Mouse (Mus musculus): ENCODE measurements around the gene Wdr27.
A peak's percentile ranks its signal among the peaks of the same experiment; 100 is the strongest.

Wdr27 gene

DNA sequence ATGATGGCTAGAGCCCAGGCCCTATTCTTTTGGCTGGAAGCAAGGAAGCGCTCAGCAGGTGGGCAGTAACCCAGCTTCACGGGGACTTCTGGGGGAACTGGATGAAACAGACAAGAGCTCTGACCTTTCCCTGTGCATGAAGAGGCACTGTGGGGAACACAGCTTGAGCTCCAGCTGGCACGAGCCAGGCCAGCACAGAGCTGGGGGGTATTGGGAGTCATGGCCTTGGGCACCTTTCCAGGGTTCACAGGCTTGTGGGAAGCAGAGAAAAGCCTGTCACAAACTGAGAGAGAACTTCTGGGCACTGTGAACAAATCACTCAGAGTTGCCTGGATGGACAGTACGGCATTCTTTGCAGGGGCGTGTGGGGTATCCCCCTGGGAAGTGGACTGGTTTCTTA is 118.0 kb downstream of the Wdr27 start:
- DNase-seq (ENCODE audit: low spot score in 2 of 2): peak in 1 of 2 experiments; percentile 13

- no peak for DNase-seq (ENCODE audit: low spot score in 2 of 2)
Measured at GRCm38 (mm10) chr17:14817975-14818374, 125.0 kb downstream of the Wdr27 start.

- DNase-seq (ENCODE audit: low spot score in 2 of 2): no peak
Measured at GRCm38 (mm10) chr17:14816107-14816506, 126.9 kb downstream of the Wdr27 start.

DNA sequence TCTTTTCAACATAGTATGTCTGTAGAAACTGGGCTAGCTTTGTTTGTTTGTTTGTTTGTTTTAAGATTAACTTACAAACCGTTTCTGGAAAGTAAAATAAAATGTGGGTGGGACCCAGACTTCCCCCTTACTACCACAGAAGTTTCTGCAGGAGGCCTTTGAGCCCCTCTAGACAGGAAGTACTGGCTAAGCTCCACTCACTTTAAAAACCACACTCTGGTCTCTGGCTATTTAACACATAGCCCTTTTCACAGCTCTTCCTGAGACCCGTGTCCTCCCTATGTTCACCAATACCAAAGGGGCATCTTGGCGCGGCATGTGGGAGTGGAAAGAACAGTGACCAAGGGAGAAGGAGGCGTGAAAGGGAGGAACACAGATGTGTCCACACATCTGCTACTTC is 127.7 kb downstream of the Wdr27 start:
- no peak for DNase-seq (ENCODE audit: low spot score in 2 of 2)

- DNase-seq (ENCODE audit: low spot score in 2 of 2): no peak
Measured at GRCm38 (mm10) chr17:14812631-14813030, 130.3 kb downstream of the Wdr27 start.

DNA sequence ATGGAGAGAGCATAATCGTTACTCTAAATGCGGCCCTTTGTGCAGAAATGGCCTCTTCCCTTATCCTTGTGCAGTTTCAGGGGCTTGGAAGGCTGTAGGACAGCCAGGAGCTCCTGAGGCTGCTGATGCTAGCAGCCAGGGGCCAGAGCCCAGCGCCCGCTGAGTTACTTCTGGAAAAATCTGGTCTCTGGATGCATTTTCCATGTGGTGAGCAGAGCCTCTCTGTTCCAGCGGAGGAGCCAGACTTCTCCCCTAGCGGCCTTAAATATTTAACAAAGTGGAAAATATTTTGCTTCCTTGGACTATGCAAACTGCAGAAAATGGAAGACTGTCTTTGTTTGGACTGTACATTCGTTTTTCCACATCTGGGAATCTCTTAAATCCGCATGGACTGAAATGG is 130.9 kb downstream of the Wdr27 start:
- DNase-seq (ENCODE audit: low spot score in 2 of 2): no peak

DNA sequence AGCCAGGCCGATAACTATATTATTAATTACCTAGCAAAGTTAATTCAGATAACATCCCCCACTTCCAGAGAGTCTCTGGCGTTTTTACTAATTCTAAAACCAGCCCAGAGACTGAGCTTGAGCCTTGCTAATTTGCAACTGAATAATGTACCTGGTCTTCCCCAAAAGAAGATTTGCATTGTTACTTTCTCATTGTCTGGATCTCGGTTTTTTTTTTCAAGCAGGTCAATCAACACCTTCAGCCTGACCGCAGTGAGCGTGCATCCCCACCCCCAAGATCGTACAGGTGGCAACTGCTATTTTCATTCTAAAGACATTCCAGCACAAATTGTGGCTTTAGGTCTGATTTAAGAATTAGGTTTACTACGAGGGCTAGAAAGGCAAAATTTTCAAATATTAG is 136.2 kb downstream of the Wdr27 start:
- no peak for DNase-seq (ENCODE audit: low spot score in 2 of 2)

- DNase-seq (ENCODE audit: low spot score in 2 of 2): no peak
Measured at GRCm38 (mm10) chr17:14799243-14799642, 143.7 kb downstream of the Wdr27 start.

- no peak for DNase-seq (ENCODE audit: low spot score in 2 of 2)
Measured at GRCm38 (mm10) chr17:14795074-14795473, 147.9 kb downstream of the Wdr27 start.

DNA sequence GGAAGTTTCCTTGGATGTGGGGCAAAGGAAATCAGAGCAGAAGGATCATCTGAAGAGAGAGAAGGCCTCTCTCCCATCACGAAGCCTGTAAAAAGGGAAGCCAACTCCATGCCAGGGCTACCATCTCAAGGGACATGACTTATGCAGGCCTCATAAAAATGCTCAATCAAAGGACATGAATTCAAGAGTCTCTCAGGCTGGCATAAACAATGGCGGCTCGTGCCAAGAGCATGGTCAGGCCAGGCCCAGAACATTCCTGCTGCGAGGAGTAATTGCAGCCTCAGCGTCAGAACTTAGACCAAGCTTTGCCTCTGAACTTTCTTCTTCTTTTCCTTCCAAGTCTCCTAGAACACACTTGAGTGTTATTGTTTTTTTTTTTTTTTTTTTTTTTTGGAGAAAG is 163.6 kb downstream of the Wdr27 start:
- DNase-seq (ENCODE audit: low spot score in 2 of 2): no peak

DNA sequence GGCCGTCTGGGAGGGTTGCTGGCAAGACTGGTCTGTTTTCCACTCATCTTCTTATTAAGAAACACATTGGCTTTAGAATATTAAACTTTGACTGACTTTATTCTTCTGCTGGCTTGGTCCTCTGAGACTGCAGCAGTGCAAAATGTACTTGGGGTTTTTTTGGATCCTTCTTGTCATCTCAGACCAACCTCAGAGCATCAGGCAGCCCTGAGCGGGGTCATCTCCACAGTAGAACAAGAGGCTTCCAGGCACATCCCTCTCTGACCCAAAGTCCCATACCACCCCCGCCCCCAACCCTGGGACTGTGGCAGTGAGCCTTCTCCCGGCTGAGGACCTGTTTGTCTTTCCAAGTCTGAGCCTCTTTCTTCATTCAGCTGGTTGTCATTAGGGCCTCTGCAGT is 171.6 kb downstream of the Wdr27 start:
- DNase-seq (ENCODE audit: low spot score in 2 of 2): no peak

GRCm38 (mm10) chr17:14770377-14770776 is 172.6 kb downstream of the Wdr27 start:
- no peak for DNase-seq (ENCODE audit: low spot score in 2 of 2)
